In genomic region chr7:128105246-128105645, GRCm38 (mm10) we compare ENCODE assay signal across 15 mouse cellular contexts. TPM values are rescaled to one million over a fixed set of nuclear protein-coding genes. Genes with fewer than 3 reads are reported as not detected.
DNase-seq lines count a peak whose midpoint lies in the region; ATAC-seq and TF ChIP-seq lines count a peak whose summit lies in the region.
"Had no signal": no experiment of that assay in that cellular context is flagged by ENCODE, and none has a peak within 500 bp of the region (broad histone marks: within the 10 kb centered on the region; RNA-seq: fewer than 3 reads in every experiment).

No protein-coding gene starts in this region.

- no peak for ATAC-seq in intestine, postnatal 0 days
- no peak for ATAC-seq in intestine, embryonic 15.5 days
- ATAC-seq in hindbrain, postnatal 0 days, result no peak
- no peak for ATAC-seq in heart, embryonic 12.5 days (ENCODE audit: insufficient number of reproducible peaks, low FRiP score)

- no peaks in the 10 kb centered on the region for H3K79me2 ChIP-seq in CH12.LX (replicated peaks; ENCODE audit: control insufficient read depth, extremely low read depth, insufficient read depth, poor library complexity, severe bottlenecking)

- TF ChIP-seq CTCF in intestine, postnatal 0 days (IDR thresholded peaks at IDR 0.05; ENCODE audit: low read depth), result 0 out of 2 replicates have a peak, but pooled peaks have one; percentile 12
- TF ChIP-seq CTCF in CH12.LX (conservative IDR thresholded peaks at IDR 0.05 in 1 of 2, IDR thresholded peaks at IDR 0.05 in 1 of 2; ENCODE audit: low read depth in 2 of 2, low read length in 2 of 2), result peak in 1 of 2 experiments; percentile 42; a peak in 2 of 4 replicates
- no peak for TF ChIP-seq CTCF in hindbrain, postnatal 0 days (IDR thresholded peaks at IDR 0.05; ENCODE audit: low read depth)

- no peak for TF ChIP-seq EP300 in CH12.LX (IDR thresholded peaks at IDR 0.05; ENCODE audit: low read length)

- peak; percentile 38 for TF ChIP-seq RAD21 in CH12.LX (IDR thresholded peaks at IDR 0.05; ENCODE audit: low read depth, low read length)

- H3K9me3 ChIP-seq in intestine, postnatal 0 days (ENCODE audit: control insufficient read depth), result no peaks in the 10 kb centered on the region
- H3K9me3 ChIP-seq in intestine, embryonic 15.5 days, result no peaks in the 10 kb centered on the region
- no peaks in the 10 kb centered on the region for H3K9me3 ChIP-seq in CH12.LX (replicated peaks; ENCODE audit: low read length)
- H3K9me3 ChIP-seq in hindbrain, postnatal 0 days (ENCODE audit: low read length), result no peaks in the 10 kb centered on the region
- H3K9me3 ChIP-seq in heart, embryonic 12.5 days (replicated peaks), result no peaks in the 10 kb centered on the region
- H3K9me3 ChIP-seq: midbrain, embryonic 12.5 days had no signal

- in situ Hi-C loops in CH12.LX (cut with MboI; ENCODE audit: low pct_ligation_motif_present, low pct_unique_long_range_greater_than_20kb, low sequenced_read_pairs), result no loop called here

- no peaks in the 10 kb centered on the region for H3K27me3 ChIP-seq in intestine, postnatal 0 days (replicated peaks; ENCODE audit: control insufficient read depth, insufficient read depth, low read length)
- no peaks in the 10 kb centered on the region for H3K27me3 ChIP-seq in intestine, embryonic 15.5 days (replicated peaks)
- peaks cover 32% of the 10 kb centered on the region for H3K27me3 ChIP-seq in CH12.LX (replicated peaks)
- no peaks in the 10 kb centered on the region for H3K27me3 ChIP-seq in hindbrain, postnatal 0 days (ENCODE audit: insufficient read depth, low read length)
- no peaks in the 10 kb centered on the region for H3K27me3 ChIP-seq in heart, embryonic 12.5 days (replicated peaks)
- H3K27me3 ChIP-seq: midbrain, embryonic 12.5 days had no signal

- dilution Hi-C loops in CH12.LX (cut with MboI; ENCODE audit: extremely low pct_ligation_motif_present, extremely low pct_unique_long_range_greater_than_20kb, low sequenced_read_pairs), result no loop called here

- WGBS in intestine, postnatal 0 days, result 53% methylated on average over 4 of the region's 4 CpGs
- 51% methylated on average over 4 of the region's 4 CpGs for WGBS in intestine, embryonic 15.5 days
- 47% methylated on average over 4 of the region's 4 CpGs for WGBS in hindbrain, postnatal 0 days
- 51% methylated on average over 4 of the region's 4 CpGs for WGBS in heart, embryonic 12.5 days

- intact Hi-C loops in left cerebral cortex, postnatal 36 days (cut with DNase I), result no loop called here

- H3K4me1 ChIP-seq in intestine, postnatal 0 days (replicated peaks; ENCODE audit: control insufficient read depth, insufficient read depth, low read length), result no peaks in the 10 kb centered on the region
- no peaks in the 10 kb centered on the region for H3K4me1 ChIP-seq in intestine, embryonic 15.5 days (replicated peaks)
- H3K4me1 ChIP-seq in CH12.LX (ENCODE audit: control insufficient read depth in 1 of 2, insufficient read depth in 2 of 2), result peaks cover 6 to 17% of the 10 kb centered on the region in 2 experiments; a peak in 3 of 4 replicates
- no peaks in the 10 kb centered on the region for H3K4me1 ChIP-seq in hindbrain, postnatal 0 days (ENCODE audit: insufficient read depth, low read length)
- H3K4me1 ChIP-seq in heart, embryonic 12.5 days (replicated peaks), result no peaks in the 10 kb centered on the region
- H3K4me1 ChIP-seq: midbrain, embryonic 12.5 days had no signal

- DNase-seq in CH12.LX (ENCODE audit: extremely low read depth), result no peak
- DNase-seq in frontal cortex, postnatal 14 days (ENCODE audit: low spot score in 2 of 2), result peak; percentile 15 to 17
- DNase-seq in left cerebral cortex, postnatal 36 days (ENCODE audit: low spot score in 2 of 2), result peak; percentile 9 to 22
- DNase-seq in hindbrain, postnatal 0 days (ENCODE audit: low spot score), result no peak
- DNase-seq in adrenal gland, postnatal 14 days, result no peak
- DNase-seq: adrenal gland, postnatal 25 days; heart, postnatal 14 days; kidney, postnatal 10 days; thymus, adult 2 months had no signal

- no peak overlapping the region for H3K27ac ChIP-seq in intestine, postnatal 0 days (ENCODE audit: low read depth, low read length)
- H3K27ac ChIP-seq in intestine, embryonic 15.5 days, result no peak overlapping the region
- H3K27ac ChIP-seq in CH12.LX (ENCODE audit: insufficient read depth, low read depth), result no peak overlapping the region
- H3K27ac ChIP-seq in hindbrain, postnatal 0 days, result no peak overlapping the region
- H3K27ac ChIP-seq in heart, embryonic 12.5 days (ENCODE audit: poor library complexity, severe bottlenecking), result no peak overlapping the region
- H3K27ac ChIP-seq: liver, embryonic 14.5 days; midbrain, embryonic 12.5 days had no signal

- H3K4me2 ChIP-seq in intestine, postnatal 0 days (replicated peaks; ENCODE audit: low read depth), result no peak overlapping the region
- H3K4me2 ChIP-seq in intestine, embryonic 15.5 days (replicated peaks), result no peak overlapping the region
- no peak overlapping the region for H3K4me2 ChIP-seq in CH12.LX (ENCODE audit: insufficient read depth, low read depth, poor library complexity, severe bottlenecking)
- no peak overlapping the region for H3K4me2 ChIP-seq in hindbrain, postnatal 0 days (ENCODE audit: low read depth, low read length)
- H3K4me2 ChIP-seq in heart, embryonic 12.5 days, result no peak overlapping the region
- H3K4me2 ChIP-seq: midbrain, embryonic 12.5 days had no signal

- no peaks in the 10 kb centered on the region for H3K36me3 ChIP-seq in intestine, postnatal 0 days (ENCODE audit: control insufficient read depth, insufficient read depth)
- no peaks in the 10 kb centered on the region for H3K36me3 ChIP-seq in intestine, embryonic 15.5 days
- no peaks in the 10 kb centered on the region for H3K36me3 ChIP-seq in CH12.LX (replicated peaks in 1 of 2; ENCODE audit: control insufficient read depth in 1 of 2, insufficient read depth in 1 of 2, low read length in 1 of 2)
- H3K36me3 ChIP-seq in hindbrain, postnatal 0 days (ENCODE audit: insufficient read depth, low read length), result no peaks in the 10 kb centered on the region
- no peaks in the 10 kb centered on the region for H3K36me3 ChIP-seq in heart, embryonic 12.5 days
- H3K36me3 ChIP-seq: midbrain, embryonic 12.5 days had no signal

- H3K9ac ChIP-seq in intestine, postnatal 0 days (ENCODE audit: low read depth, low read length), result no peak overlapping the region
- no peak overlapping the region for H3K9ac ChIP-seq in intestine, embryonic 15.5 days
- no peak overlapping the region for H3K9ac ChIP-seq in CH12.LX (ENCODE audit: insufficient read depth, low read depth)
- no peak overlapping the region for H3K9ac ChIP-seq in hindbrain, postnatal 0 days (replicated peaks; ENCODE audit: low read length)
- no peak overlapping the region for H3K9ac ChIP-seq in heart, embryonic 12.5 days
- H3K9ac ChIP-seq: liver, embryonic 14.5 days; midbrain, embryonic 12.5 days had no signal

- H3K4me3 ChIP-seq in intestine, postnatal 0 days (ENCODE audit: low read depth, low read length), result no peak overlapping the region
- no peak overlapping the region for H3K4me3 ChIP-seq in intestine, embryonic 15.5 days (replicated peaks)
- H3K4me3 ChIP-seq in CH12.LX (replicated peaks in 1 of 3; ENCODE audit: low read depth in 2 of 3, low read length in 2 of 3, poor library complexity in 1 of 3), result no peak overlapping the region
- no peak overlapping the region for H3K4me3 ChIP-seq in hindbrain, postnatal 0 days (ENCODE audit: low read length)
- H3K4me3 ChIP-seq in heart, embryonic 12.5 days, result no peak overlapping the region
- H3K4me3 ChIP-seq: midbrain, embryonic 12.5 days had no signal

- TF ChIP-seq POLR2A in CH12.LX (IDR thresholded peaks at IDR 0.05; ENCODE audit: low read depth, low read length), result no peak

RNA-seq across cellular contexts. Expression of gene Itgax, which starts 24.1 kb away (rescaled TPM):
- polyA plus RNA-seq in intestine, postnatal 0 days (2015; fragmentation: Nextera tagmentation; extraction: Ambion mirVana), result 1.6 TPM in 2 replicates
- 0.58 and 0.59 TPM in 2 replicates for polyA plus RNA-seq in intestine, embryonic 15.5 days (2015; fragmentation: Nextera tagmentation; extraction: Ambion mirVana)
- total RNA-seq in CH12.LX (2012; rRNA removed), result 0.17 and 0.21 TPM in 2 replicates
- 0.26 and 0.51 TPM in 2 replicates for total RNA-seq in CH12.LX (2014; rRNA removed)
- polyA plus RNA-seq in CH12.LX (2012; ENCODE audit: insufficient read length, low read depth), result 0.93 and 0.99 TPM in 2 replicates
- total RNA-seq in left cerebral cortex, postnatal 36 days (2021), result under 1 TPM in 1 of 2 experiments, not detected in 1; 0.32 TPM
- total RNA-seq in hindbrain, postnatal 0 days (2014; rRNA removed), result 0.58 and 0.68 TPM in 2 replicates
- not detected in 2 replicates for polyA plus RNA-seq in hindbrain, postnatal 0 days (2015; fragmentation: Nextera tagmentation; extraction: Ambion mirVana)
- total RNA-seq in adrenal gland, postnatal 14 days (2021), result 0.41 and 2.1 TPM in 2 replicates
- 0.04 and 0.19 TPM in 2 replicates for polyA plus RNA-seq in heart, embryonic 12.5 days (2016; fragmentation: Nextera tagmentation; extraction: Ambion mirVana)

RNA-seq across cellular contexts. Expression of gene Gm49368, which starts 42.8 kb away (rescaled TPM):
- not detected in 2 replicates for polyA plus RNA-seq in intestine, postnatal 0 days (2015; fragmentation: Nextera tagmentation; extraction: Ambion mirVana)
- not detected in 2 replicates for polyA plus RNA-seq in intestine, embryonic 15.5 days (2015; fragmentation: Nextera tagmentation; extraction: Ambion mirVana)
- total RNA-seq in CH12.LX (2012; rRNA removed), result not detected in 2 replicates
- not detected in 2 replicates for total RNA-seq in CH12.LX (2014; rRNA removed)
- not detected in 2 replicates for polyA plus RNA-seq in CH12.LX (2012; ENCODE audit: insufficient read length, low read depth)
- not detected for total RNA-seq in left cerebral cortex, postnatal 36 days (2021)
- not detected in 2 replicates for total RNA-seq in hindbrain, postnatal 0 days (2014; rRNA removed)
- polyA plus RNA-seq in hindbrain, postnatal 0 days (2015; fragmentation: Nextera tagmentation; extraction: Ambion mirVana), result not detected in 2 replicates
- total RNA-seq in adrenal gland, postnatal 14 days (2021), result not detected in 2 replicates
- polyA plus RNA-seq in heart, embryonic 12.5 days (2016; fragmentation: Nextera tagmentation; extraction: Ambion mirVana), result not detected in 2 replicates
- total RNA-seq: adrenal gland, postnatal 25 days; common myeloid progenitor, adult 5-6 weeks; heart, postnatal 14 days had no signal
- polyA plus RNA-seq: midbrain, embryonic 12.5 days had no signal

RNA-seq across cellular contexts. Expression of gene Itgam, which starts 42.8 kb away (rescaled TPM):
- 0.70 and 0.88 TPM in 2 replicates for polyA plus RNA-seq in intestine, postnatal 0 days (2015; fragmentation: Nextera tagmentation; extraction: Ambion mirVana)
- polyA plus RNA-seq in intestine, embryonic 15.5 days (2015; fragmentation: Nextera tagmentation; extraction: Ambion mirVana), result 2.1 TPM in 2 replicates
- total RNA-seq in CH12.LX (2012; rRNA removed), result 0.13 TPM in 2 replicates
- 0.48 and 0.50 TPM in 2 replicates for total RNA-seq in CH12.LX (2014; rRNA removed)
- polyA plus RNA-seq in CH12.LX (2012; ENCODE audit: insufficient read length, low read depth), result 1.1 TPM in 2 replicates
- 10 to 100 TPM; 10.2 to 12.1 TPM for total RNA-seq in left cerebral cortex, postnatal 36 days (2021)
- total RNA-seq in hindbrain, postnatal 0 days (2014; rRNA removed), result 2.6 and 3.2 TPM in 2 replicates
- 1.2 and 1.3 TPM in 2 replicates for polyA plus RNA-seq in hindbrain, postnatal 0 days (2015; fragmentation: Nextera tagmentation; extraction: Ambion mirVana)
- 4.2 and 6.4 TPM in 2 replicates for total RNA-seq in adrenal gland, postnatal 14 days (2021)
- 0.39 and 0.55 TPM in 2 replicates for polyA plus RNA-seq in heart, embryonic 12.5 days (2016; fragmentation: Nextera tagmentation; extraction: Ambion mirVana)

RNA-seq across cellular contexts. Expression of gene Itgad, which starts 48.9 kb away (rescaled TPM):
- polyA plus RNA-seq in intestine, postnatal 0 days (2015; fragmentation: Nextera tagmentation; extraction: Ambion mirVana), result not detected in 2 replicates
- polyA plus RNA-seq in intestine, embryonic 15.5 days (2015; fragmentation: Nextera tagmentation; extraction: Ambion mirVana), result not detected in 2 replicates
- total RNA-seq in CH12.LX (2012; rRNA removed) (not detected in 2 replicates), CH12.LX (2014; rRNA removed) (not detected in 2 replicates)
- polyA plus RNA-seq in CH12.LX (2012; ENCODE audit: insufficient read length, low read depth), result not detected in 2 replicates
- 1 to 10 TPM in 1 of 2 experiments, under 1 TPM in 1; 0.45 to 1.3 TPM for total RNA-seq in left cerebral cortex, postnatal 36 days (2021)
- 0.25 TPM in 1 of 2 replicates, not detected in the other for total RNA-seq in hindbrain, postnatal 0 days (2014; rRNA removed)
- not detected in 2 replicates for polyA plus RNA-seq in hindbrain, postnatal 0 days (2015; fragmentation: Nextera tagmentation; extraction: Ambion mirVana)
- 0.45 and 0.93 TPM in 2 replicates for total RNA-seq in adrenal gland, postnatal 14 days (2021)
- 0.71 TPM in 1 of 2 replicates, not detected in the other for polyA plus RNA-seq in heart, embryonic 12.5 days (2016; fragmentation: Nextera tagmentation; extraction: Ambion mirVana)
- total RNA-seq: adrenal gland, postnatal 25 days; common myeloid progenitor, adult 5-6 weeks had no signal
- polyA plus RNA-seq: midbrain, embryonic 12.5 days had no signal

Comparison
In these comparisons a context has a peak if more than half of its experiments do, and no peak if none do; other contexts are left out.
1. DNase-seq: peak in frontal cortex, postnatal 14 days (2 of 2) and left cerebral cortex, postnatal 36 days (2 of 2); none in CH12.LX (single experiment), hindbrain, postnatal 0 days (single experiment) and adrenal gland, postnatal 14 days (single experiment).